ENCODE assay signal across 9 mouse cellular contexts in genomic region chr1:128443890-128444839, GRCm38 (mm10). TPM values are rescaled to one million over a fixed set of nuclear protein-coding genes. Genes with fewer than 3 reads are reported as not detected.
A peak's percentile ranks its signal among the peaks of the same experiment; 100 is the strongest.
DNase-seq lines count a peak whose midpoint lies in the region; ATAC-seq and TF ChIP-seq lines count a peak whose summit lies in the region.
"Had no signal": no experiment of that assay in that cellular context is flagged by ENCODE, and none has a peak within 500 bp of the region (broad histone marks: within the 10 kb centered on the region; RNA-seq: fewer than 3 reads in every experiment).

No protein-coding gene starts in this region.

- WGBS in lung, embryonic 14.5 days = 40% methylated on average over 9 of the region's 9 CpGs
- WGBS in forebrain, embryonic 11.5 days = 75% methylated on average over 9 of the region's 9 CpGs

- H3K4me3 ChIP-seq in lung, embryonic 14.5 days (ENCODE audit: low read depth, low read length) = no peak overlapping the region
- H3K4me3 ChIP-seq in forebrain, embryonic 11.5 days (ENCODE audit: low read depth, low read length) = no peak overlapping the region

- H3K36me3 ChIP-seq in lung, embryonic 14.5 days (ENCODE audit: insufficient read depth) = no peaks in the 10 kb centered on the region
- H3K36me3 ChIP-seq in forebrain, embryonic 11.5 days (ENCODE audit: control insufficient read depth, insufficient read depth, low read length) = no peaks in the 10 kb centered on the region

- H3K9me3 ChIP-seq in lung, embryonic 14.5 days (ENCODE audit: low read depth, low read length) = no peaks in the 10 kb centered on the region
- no peaks in the 10 kb centered on the region for H3K9me3 ChIP-seq in forebrain, embryonic 11.5 days (ENCODE audit: control insufficient read depth, low read length)

- H3K27ac ChIP-seq in lung, embryonic 14.5 days (ENCODE audit: low read depth) = no peak overlapping the region
- H3K27ac ChIP-seq in forebrain, embryonic 11.5 days (ENCODE audit: low read depth, low read length) = no peak overlapping the region

- H3K9ac ChIP-seq in lung, embryonic 14.5 days = no peak overlapping the region
- no peak overlapping the region for H3K9ac ChIP-seq in forebrain, embryonic 11.5 days (ENCODE audit: low read length)

- ATAC-seq in lung, embryonic 14.5 days (ENCODE audit: insufficient read depth) = no peak
- no peak for ATAC-seq in forebrain, embryonic 11.5 days (replicated peaks; ENCODE audit: low FRiP score)

- no peak overlapping the region for H3K4me2 ChIP-seq in lung, embryonic 14.5 days
- H3K4me2 ChIP-seq in forebrain, embryonic 11.5 days (ENCODE audit: low read depth, low read length, severe bottlenecking) = no peak overlapping the region

- no peak for TF ChIP-seq CTCF in lung, embryonic 14.5 days (IDR thresholded peaks at IDR 0.05; ENCODE audit: low read depth)

- DNase-seq in lung, embryonic 14.5 days = peak; percentile 27
- no peak for DNase-seq in lung, postnatal 10 days
- DNase-seq in embryo, embryonic 10.5 days (ENCODE audit: low spot score) = peak; percentile 32
- DNase-seq in induced T-regulatory cell, adult 2 months (ENCODE audit: low read depth) = peak; percentile 24
- peak; percentile 37 for DNase-seq in thymus, postnatal 25 days
- DNase-seq in left cerebral cortex, postnatal 36 days (ENCODE audit: low spot score in 2 of 2) = no peak
- DNase-seq in forebrain, embryonic 11.5 days (ENCODE audit: low spot score) = no peak
- DNase-seq: cerebellum, postnatal 36 days; kidney, postnatal 36 days had no signal

- intact Hi-C loops in left cerebral cortex, postnatal 36 days (cut with DNase I) = no loop called here

- H3K4me1 ChIP-seq in lung, embryonic 14.5 days (ENCODE audit: insufficient read depth) = no peaks in the 10 kb centered on the region
- H3K4me1 ChIP-seq in forebrain, embryonic 11.5 days (replicated peaks; ENCODE audit: control insufficient read depth, insufficient read depth, low read length) = no peaks in the 10 kb centered on the region; the same call in 1 of the 2 replicates

- no peaks in the 10 kb centered on the region for H3K27me3 ChIP-seq in lung, embryonic 14.5 days (ENCODE audit: insufficient read depth, low read length)
- no peaks in the 10 kb centered on the region; the same call in 1 of the 2 replicates for H3K27me3 ChIP-seq in forebrain, embryonic 11.5 days (ENCODE audit: control insufficient read depth, insufficient read depth, low read length)

RNA-seq across cellular contexts. Expression of gene Dars, which starts 27.0 kb away (rescaled TPM):
- 108 and 109 TPM in 2 replicates for polyA plus RNA-seq in lung, embryonic 14.5 days (2014; fragmentation: Nextera tagmentation; extraction: Ambion mirVana)
- 10 to 100 TPM; 50.2 to 50.3 TPM for total RNA-seq in left cerebral cortex, postnatal 36 days (2021)
- 116 and 130 TPM in 2 replicates for polyA plus RNA-seq in forebrain, embryonic 11.5 days (2014; fragmentation: Nextera tagmentation; extraction: Ambion mirVana)

Comparison
In these comparisons a context has a peak if more than half of its experiments do, and no peak if none do; other contexts are left out.
1. DNase-seq: peak in lung, embryonic 14.5 days (single experiment), embryo, embryonic 10.5 days (single experiment), induced T-regulatory cell, adult 2 months (single experiment) and thymus, postnatal 25 days (single experiment); none in lung, postnatal 10 days (single experiment), left cerebral cortex, postnatal 36 days (0 of 2) and forebrain, embryonic 11.5 days (single experiment).